Mouse (Mus musculus): ENCODE data around the gene Emilin2.

GRCm38 (mm10) chr17:71240811-71241210, 71.0 kb downstream of the Emilin2 start:
- TF ChIP-seq CTCF (IDR thresholded peaks at IDR 0.05; ENCODE audit: insufficient read depth, low read depth, low read length) = no peak
- no peak for TF ChIP-seq POLR2A (IDR thresholded peaks at IDR 0.05; ENCODE audit: insufficient read depth, low read depth, low read length)

Data from olfactory bulb, adult 2 months (tissue).